Mouse (Mus musculus) T-cell, adult 2 months (primary cell): ENCODE data around the gene Trim41.
"Not testable (repeated sequence)": the region's sequence is repeated elsewhere in the genome, so short reads cannot be mapped to it uniquely, and the experiment has no call there.

ENCODE experiments used
- DNase-seq: peaks from one replicate; pipeline ENCODE4 v3.0.0; 2022; ENCODE audit warnings: low spot score

Trim41 gene

GRCm38 (mm10) chr11:48816800-48817665 lies at the start of gene Trim41:
Trim41 (minus strand) TSS chr11:48817353.
- peak; percentile 99 for DNase-seq

- no peak for DNase-seq
Measured at GRCm38 (mm10) chr11:48866481-48866880, 49.3 kb upstream of the Trim41 start.

- no peak for DNase-seq
Measured at GRCm38 (mm10) chr11:48863808-48864207, 46.7 kb upstream of the Trim41 start.

GRCm38 (mm10) chr11:48862784-48863319 lies 45.7 kb upstream of the Trim41 start:
- no peak for DNase-seq

GRCm38 (mm10) chr11:48859014-48859413 lies 41.9 kb upstream of the Trim41 start:
- DNase-seq, result peak; percentile 67

GRCm38 (mm10) chr11:48853474-48854180 lies 36.5 kb upstream of the Trim41 start:
- peak; percentile 88 for DNase-seq

GRCm38 (mm10) chr11:48852624-48853473 lies 35.7 kb upstream of the Trim41 start:
- DNase-seq, result no peak

GRCm38 (mm10) chr11:48852190-48852589 lies 35.0 kb upstream of the Trim41 start:
- no peak for DNase-seq

GRCm38 (mm10) chr11:48851270-48851995 lies 34.3 kb upstream of the Trim41 start:
- DNase-seq, result no peak

GRCm38 (mm10) chr11:48850240-48850639 lies 33.1 kb upstream of the Trim41 start:
- no peak for DNase-seq

- DNase-seq, result no peak
Measured at GRCm38 (mm10) chr11:48846881-48847280, 29.7 kb upstream of the Trim41 start.

GRCm38 (mm10) chr11:48846362-48846761 lies 29.2 kb upstream of the Trim41 start:
- DNase-seq, result not testable (repeated sequence)

GRCm38 (mm10) chr11:48845244-48845815 lies 28.2 kb upstream of the Trim41 start:
- no peak for DNase-seq

GRCm38 (mm10) chr11:48844309-48844708 lies 27.2 kb upstream of the Trim41 start:
- no peak for DNase-seq

GRCm38 (mm10) chr11:48843202-48843601 lies 26.0 kb upstream of the Trim41 start:
- no peak for DNase-seq

- no peak for DNase-seq
Measured at GRCm38 (mm10) chr11:48842378-48842792, 25.2 kb upstream of the Trim41 start.

GRCm38 (mm10) chr11:48841213-48841612 lies 24.1 kb upstream of the Trim41 start:
- DNase-seq, result no peak

GRCm38 (mm10) chr11:48840805-48841204 lies 23.7 kb upstream of the Trim41 start:
- no peak for DNase-seq

- DNase-seq, result no peak
Measured at GRCm38 (mm10) chr11:48838879-48839680, 21.9 kb upstream of the Trim41 start.

GRCm38 (mm10) chr11:48838181-48838797 lies 21.1 kb upstream of the Trim41 start:
- DNase-seq, result peak; percentile 53
